Mouse (Mus musculus) gastrocnemius, adult 8-10 months (tissue): Measurements from ENCODE around the gene Cd34. TPM values are rescaled to one million over a fixed set of nuclear protein-coding genes. Genes with fewer than 3 reads are reported as not detected.

ENCODE experiments used
- DNase-seq, 2 experiments: peaks; one replicate each; pipeline ENCODE4 v3.0.0; 2022; ENCODE audit warnings: low spot score in 2 of 2
- total RNA-seq, 4 experiments: library from RNA; stranded (reverse); gene quantifications; 2 replicates each; pipeline ENCODE4 v1.2.4; 2022

Cd34 gene
- total RNA-seq, 4 experiments from 2014 or later = 25.2 to 34.4 (median 30.6) TPM

DNA sequence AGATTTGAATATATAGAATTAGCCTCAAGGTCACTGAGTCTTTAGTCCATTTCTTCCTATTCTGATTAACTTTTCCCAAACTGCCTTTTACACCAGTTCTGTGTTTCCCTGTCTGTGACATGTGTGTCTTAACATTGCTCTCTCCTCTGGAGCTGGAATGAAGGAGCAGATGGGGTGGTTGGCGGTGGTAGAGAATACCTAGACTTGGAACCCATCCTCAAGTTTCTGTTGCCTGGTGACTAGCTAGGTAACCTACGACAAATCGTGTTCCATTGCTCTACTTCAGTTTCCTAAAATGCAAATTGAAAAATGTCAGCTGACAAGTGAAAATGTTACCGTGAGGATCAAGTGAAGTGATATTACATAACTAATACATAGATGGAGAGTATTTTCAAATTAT lies 33.4 kb downstream of the Cd34 start:
- DNase-seq = no peak

DNA sequence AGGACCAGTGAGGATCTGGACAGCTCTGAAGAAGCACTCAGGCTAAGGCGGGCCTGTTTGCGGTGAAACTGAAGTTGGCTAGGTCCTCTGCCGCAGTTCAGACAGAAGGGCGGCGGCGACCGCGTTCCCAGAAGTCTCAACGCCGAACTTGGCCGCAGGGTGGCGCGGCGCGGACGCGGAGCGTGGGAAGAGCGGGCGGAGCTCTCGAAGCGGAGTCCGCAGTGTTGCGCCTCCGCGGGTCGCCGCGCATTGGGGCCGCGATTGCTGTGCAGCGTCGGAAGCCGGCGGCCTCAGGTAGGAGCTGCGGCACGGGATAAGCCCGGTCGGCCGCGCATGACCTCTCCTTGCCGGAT lies 37.5 kb downstream of the Cd34 start:
- DNase-seq = peak; percentile 88 to 90

DNA sequence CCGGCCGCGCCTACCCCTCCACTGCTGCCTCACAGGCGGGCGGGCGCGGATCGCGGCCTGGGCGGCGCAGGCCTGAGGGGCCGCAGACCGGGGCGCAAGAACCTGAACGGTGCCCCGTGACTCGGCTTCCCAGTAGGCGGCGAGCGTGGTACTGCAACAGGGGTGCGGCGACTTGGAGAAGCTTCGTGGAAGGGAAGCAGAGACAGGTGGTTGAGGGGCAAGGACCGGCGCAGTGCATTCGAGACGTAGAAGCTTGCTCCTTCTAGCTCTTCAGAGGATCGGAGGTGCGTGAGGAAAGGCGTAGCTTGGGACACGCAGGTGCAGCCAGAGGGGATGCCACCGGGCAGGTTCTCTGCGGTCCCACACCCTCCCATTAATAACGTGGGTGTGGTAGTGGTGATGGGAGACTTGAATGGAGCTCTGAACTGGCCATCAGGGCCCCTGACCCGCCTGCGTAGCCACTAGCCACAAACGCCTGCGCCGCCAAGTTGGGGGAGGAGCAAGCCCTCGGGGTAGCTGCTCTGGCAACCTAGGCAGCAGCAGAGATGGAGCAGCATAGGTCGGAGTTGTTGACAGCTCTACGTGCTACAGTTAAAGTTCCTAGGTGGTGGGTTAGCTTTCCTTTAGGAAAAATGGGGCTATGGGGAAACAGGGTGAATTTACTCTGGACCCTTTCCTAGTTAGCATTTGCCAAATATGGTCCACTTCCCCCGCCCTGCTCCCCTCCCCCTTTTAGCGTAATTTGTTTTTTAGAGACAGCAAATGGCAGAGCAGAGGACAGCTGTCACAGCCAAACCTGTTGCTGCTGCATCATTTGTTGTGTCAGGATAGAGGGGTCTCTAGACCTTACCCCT lies 38.1 kb downstream of the Cd34 start:
- DNase-seq = peak; percentile 71 to 79

DNA sequence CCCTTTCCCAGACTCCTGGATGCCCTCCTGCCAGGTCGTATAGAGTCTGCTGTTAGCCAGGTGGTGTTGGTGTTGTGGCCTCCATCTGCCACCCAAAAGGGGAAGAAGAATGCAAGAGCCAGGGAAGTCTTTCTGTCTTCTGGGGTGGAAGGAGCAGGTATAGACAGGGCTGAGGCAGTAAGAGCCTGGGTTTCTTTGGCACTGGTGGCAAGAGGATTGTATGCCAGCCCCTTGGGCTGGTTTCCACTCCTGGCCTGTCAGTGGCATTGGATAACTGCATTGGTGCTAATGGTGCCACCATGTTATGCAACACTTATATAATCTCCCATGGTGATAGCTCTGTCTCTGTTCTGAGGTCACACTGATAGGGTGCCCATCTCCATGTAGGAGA lies 38.7 kb downstream of the Cd34 start:
- peak; percentile 38 to 70 for DNase-seq

DNA sequence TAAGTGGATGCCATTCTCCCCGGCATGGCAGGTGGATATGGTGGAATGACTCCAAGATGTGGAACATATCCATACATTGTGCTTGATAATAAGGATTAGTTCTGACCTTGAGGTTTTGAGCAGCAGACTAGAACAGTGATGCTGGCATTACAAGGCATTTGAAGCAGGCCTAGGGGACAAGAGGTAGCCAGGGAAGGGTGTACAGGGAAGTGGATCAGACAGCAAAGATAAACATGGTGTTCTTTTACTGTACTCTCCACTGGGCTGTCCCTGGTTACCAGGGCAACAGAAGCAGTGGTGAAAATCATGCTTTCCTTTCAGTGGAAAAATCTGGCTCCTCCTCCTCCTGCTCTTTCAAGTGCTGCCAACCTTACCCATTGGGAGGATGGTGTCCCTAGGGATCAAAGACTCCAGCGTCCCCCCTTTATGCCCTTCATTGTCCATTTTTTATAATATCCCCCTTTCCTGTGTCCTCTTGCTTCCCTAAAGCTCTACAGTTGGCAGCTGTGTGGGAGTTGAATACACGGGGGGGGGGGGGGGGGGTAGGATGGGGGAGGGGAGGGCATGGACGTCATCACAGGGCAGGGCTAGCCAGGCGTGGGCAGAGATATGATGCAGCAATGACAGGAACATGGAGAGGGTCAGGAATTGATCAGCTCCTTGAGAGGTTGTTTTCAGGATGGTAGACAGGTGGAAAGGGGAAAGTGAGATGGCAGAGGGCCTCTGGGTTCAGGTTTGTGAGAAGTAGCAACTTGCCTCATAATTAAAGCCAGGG lies 39.5 kb downstream of the Cd34 start:
- no peak for DNase-seq

DNA sequence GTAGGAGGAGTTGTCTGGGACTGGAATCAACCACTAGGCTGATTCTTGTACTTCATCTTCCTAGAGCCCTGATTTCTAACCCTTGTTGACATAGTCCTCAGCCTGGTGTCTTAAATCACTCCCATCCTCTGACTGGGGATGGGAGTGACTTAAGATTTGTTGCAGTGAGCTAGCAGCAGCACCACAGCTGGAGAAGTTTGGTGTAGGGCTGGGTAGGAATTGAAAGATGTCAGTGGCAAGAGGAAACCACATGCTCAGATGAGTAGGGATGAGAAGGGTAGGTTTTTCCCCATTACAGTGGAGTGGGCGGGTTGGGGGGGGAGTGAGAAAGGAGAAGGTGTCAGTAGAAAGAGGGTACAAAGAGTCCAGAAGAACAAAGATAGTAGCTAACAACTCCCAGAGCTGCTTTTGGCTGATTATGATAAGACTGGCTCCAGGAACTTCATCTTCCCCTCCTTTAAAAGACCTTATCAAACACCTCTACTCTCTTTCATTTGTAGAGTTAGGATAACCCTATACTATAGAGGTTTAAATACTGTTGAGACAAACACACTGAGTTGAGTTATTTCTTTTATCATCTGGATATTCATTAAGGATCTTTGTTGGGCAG lies 42.3 kb downstream of the Cd34 start:
- no peak for DNase-seq

DNA sequence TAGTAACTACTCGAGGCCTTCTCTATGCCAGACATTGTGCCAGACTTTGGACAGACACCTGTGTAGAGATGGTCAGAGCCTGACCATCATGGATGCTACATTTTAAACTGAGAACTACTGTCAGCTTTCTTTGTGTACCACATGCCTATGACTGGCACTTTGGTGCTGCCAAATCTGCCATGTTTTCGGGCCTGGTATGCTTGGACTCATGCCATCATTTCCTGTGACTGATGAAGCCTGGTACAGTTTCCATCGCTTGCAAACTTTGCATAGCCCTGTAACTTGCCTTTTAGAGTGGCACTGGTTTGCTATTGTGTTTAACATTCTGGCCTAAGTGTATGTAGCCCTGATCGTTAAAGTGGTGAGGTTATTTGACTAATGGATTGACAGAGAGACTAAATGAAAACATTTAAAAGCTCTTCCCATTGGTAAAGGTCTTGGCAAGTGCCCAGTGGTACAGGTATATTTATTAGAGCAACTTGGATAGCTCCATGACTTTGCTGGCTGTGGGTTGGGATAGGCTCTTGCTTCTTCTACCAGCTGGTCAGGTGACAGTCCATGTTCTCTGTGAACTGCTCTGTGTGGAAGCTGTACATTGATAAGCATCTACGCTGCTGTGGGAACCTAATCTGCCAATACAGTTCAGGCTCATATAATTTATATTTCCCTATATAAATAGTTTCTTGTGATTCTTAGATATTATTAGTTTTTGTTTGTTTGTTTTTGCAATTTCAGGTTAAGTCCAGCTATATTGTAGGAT lies 44.5 kb downstream of the Cd34 start:
- no peak for DNase-seq

DNA sequence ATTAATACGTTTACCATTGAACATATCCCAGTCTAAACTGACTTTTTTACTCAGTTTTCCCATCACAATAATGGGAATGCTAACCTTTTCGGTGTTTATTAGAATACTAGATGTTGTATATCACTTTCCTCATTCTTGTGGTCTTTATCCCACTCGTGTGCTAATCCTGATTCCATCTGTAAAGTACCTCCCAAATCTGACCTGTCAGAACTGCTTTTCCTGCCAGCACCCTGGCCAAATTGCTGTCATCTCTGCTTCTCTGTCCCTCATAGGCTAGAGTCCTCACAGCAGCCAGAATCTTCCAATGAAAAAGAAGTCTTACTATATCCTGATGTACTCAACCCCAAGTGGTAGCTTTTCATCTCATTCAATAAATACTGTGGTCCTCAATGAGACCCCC lies 46.3 kb downstream of the Cd34 start:
- no peak for DNase-seq

DNA sequence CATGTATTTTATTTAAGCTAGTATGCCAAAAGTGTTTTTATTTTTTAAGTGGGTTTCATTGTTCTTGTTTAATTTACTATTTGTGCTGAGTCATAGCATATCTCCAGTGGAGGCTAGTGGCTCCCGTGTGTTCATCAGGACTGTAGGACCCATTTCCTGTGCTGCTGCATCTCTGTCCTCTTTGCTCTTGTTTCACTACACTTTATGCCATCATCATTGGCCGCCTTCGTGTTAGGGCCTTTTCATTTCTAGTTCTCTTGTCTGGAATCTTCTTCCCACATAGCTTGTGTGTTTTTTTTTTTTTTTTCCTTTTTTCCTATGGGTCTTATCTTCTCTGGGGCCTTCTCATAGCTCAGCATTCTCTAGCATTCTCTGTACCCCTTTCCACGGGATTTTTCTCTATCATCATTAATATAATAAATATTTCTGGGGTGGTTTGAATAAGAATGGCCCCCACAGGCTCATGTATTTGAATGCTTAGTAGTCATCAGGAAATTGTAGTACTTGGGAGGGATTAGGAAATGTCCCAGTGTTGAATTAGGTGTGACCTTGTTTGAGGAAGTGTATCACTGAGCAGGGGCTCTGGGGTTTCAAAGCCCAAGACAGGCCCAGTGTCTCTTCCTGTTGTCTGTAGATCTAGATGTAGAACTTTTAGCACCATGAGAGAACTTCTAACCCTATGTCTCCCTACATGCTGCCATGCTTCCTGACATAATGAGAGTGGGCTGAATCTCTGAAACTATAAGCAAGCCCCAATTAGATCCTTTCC lies 47.0 kb downstream of the Cd34 start:
- DNase-seq = no peak

DNA sequence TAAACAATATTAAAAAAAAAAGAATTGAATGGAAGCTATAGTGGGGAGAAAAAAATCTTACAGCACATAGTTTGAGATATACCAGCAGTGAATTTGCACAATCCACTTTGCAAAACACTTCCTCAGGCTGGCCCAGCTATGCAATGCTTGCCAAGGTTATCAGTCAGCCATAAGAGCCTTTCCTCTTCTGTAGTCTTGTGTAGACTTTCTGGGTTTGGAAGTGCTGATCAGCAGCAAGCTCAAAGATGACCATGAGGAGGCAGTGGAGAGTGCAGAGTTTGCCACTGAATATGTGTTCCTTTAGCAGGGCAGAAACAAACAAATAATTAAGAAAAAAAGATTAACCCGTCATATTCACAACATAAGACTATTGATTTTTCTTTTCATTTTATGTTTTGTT lies 50.4 kb downstream of the Cd34 start:
- DNase-seq = no peak

DNA sequence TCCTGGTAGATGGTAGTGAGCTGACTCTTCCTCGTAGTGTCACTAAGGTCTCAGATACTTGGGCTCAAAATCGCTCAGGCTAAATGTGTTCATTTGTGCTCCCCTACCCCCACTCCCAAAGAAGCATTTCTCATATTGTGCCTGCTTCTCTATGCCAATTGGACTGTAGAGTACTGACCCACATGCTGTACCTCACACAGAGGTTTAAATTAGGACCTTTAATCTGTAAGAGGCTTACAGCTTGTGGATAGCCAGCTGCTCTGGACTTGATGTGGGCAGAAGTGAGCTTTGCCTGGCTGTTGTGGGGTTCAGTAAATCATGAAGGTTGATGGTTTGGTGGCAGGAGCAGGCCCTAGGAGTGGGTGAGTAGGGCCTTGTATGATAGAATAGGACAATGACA lies 52.4 kb downstream of the Cd34 start:
- DNase-seq = no peak

DNA sequence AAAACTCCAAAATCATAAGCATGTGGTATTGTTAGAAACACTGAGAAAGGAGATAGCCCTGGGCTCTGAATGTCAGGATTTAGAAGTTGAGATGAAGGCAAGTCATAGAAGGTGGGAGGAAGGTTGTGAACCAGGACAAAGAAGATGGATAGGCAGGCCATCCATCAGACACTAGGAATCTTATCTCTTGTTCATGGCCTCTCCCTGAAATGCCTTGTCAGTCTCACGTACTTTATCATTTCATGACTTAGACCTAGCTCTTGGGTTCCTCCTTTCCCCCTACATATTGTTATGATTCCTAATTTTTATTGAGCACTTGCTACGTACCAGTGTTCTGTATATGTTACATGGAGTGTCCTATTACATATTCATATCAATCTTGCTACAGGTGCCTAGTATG lies 53.0 kb downstream of the Cd34 start:
- DNase-seq = no peak

DNA sequence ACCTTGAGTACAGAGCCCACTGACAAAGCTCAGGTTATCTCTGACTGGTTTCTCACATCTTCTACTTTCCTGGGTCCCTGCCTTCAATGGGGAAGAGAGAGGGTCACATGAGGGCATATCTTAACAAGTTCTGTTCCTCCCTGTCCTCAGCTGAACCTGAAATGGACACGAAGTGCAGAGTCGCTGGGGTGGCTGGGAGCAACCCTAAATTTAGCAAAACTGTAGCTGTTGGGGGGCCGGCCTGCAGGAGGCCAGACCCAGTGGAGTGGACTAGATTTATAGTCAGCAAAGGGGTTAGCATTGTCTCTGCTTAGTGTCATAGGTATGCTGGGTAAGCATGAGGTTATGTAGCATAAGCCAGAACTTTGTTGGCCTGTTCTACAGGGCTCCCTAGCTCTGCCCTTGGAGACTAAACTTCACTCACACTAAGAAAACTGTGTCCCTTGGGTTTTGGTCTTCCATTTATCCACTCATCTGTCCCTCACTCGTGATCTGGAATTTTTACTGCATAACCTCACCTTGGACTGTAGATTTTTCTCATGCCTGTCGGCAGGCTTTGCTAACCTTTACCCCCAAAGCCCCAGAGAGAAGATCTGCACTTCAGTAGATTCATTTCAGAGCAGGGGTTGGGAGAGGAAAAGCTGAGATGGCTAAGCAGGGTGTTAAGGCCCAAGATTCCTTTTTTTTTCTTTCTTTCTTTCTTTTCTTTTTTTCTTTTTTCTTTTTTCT lies 54.1 kb downstream of the Cd34 start:
- DNase-seq = peak; percentile 25 to 30

DNA sequence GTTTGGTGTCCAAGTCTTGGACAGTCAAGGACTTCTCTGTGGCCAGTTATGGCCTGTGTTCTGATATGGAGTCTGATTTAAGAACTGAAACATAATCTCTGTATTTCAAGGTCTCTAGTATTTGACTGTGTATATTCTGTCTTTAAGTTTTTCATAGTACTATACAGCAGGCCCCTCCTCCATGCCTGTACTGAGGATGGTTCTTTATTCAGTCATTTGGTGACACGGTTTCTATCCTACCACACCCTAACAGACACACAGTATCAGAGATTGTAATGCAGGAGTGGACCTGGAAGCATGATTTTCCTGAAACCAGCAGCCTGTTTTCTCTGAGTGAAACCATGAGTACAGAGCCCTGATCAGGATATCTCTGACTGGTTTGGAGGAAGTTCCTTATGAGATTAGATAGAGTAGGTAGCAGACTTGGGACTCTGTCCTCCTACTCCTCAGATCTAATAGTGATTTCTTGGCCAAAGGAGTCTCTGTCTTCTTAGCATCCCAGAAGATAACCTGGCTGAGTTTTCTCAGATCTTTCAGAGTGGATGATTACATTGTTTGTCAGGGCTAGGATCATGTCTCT lies 54.9 kb downstream of the Cd34 start:
- no peak for DNase-seq

DNA sequence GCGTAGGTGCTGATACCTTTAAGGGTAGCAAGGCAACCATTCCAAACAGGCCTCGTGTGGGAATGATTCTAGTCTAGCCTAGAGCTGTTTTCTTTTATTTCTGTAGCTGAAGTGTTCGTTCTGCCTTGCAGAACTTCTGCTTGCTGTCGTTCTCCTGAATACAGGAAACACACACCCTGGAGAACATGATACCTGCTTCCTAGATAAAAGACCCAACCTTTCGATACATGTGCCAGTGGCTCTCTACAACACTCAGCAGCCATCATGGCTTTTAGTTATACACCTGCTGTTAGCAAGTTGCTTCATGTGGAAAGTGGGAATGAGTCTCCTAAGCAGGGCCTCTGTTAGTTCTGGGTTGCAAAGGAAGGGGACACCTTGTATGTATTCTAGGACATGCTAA lies 55.6 kb downstream of the Cd34 start:
- no peak for DNase-seq

DNA sequence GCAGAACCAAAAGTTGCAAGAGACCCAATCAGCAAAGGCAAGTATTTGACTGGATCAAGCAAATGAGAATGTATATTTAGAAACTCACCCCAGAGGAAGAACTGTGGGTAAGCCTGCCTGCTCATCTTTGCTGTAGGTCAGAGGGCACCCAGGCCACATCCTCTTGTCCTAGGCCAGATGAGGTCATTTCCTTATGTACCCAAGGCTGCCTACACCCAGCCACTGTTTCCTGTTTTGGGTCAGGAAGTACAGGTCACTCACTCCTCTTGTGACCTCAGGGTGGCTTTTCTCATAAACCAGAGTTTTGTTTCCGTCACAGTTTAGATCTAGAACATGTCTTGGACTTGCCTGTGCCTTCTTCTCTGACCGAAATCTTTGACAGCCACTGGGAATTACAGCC lies 56.6 kb downstream of the Cd34 start:
- no peak for DNase-seq

DNA sequence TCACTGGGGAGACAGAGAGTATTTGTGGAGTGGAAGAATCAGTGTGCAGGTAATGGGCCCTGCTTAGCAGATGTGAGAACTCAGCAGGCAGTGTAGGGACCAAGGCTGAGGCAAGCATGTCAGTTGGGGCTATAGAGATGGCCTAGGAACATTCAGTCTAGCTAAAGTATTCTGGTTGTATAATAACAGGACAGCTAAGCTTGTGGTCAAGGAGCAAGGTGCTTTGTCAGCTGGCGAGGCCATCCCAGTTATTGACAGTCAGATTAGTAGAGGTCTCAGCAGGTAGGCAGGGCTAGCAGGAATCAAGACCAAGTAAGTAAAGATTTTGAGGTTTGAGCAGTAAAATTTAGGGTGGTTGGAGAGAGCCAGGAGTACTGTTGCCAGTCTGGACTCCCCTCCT lies 59.8 kb downstream of the Cd34 start:
- DNase-seq = no peak

DNA sequence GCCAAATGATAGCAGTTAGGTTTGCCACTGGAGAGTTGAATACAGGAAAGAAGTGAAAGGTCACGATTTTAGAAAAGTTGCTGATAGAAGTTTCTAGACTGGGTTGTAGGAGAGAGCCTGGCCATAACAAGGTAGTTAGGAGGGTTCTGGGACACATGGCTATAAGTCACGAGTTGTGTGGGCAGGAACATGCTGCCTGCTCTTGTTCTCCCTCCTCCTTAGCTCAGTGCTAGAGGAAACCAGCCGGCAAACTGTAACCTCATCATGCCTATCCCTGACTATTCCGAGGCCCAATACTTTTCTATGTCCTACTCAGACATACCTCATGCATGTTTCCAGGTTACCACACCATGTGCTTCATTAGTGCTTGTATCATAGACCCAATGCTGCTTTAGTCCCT lies 64.7 kb downstream of the Cd34 start:
- no peak for DNase-seq

DNA sequence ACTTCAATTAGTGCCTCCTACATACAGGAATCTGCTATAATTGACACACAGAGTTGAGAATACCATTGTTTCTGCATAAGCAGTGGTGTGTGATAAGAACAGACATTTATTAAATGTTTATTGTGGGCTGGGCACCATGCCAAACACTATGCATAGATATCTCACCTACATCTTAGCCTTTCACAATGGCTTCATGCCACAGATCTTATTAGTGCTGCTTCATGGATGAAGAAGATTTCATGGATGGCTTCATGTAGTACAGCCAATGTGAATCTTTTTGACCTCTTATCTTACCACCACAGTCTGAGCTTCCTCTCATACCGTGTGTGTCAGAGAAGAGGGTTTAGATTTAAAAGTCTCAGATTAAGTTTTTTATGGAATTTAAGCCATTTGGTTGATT lies 65.6 kb downstream of the Cd34 start:
- DNase-seq = no peak

DNA sequence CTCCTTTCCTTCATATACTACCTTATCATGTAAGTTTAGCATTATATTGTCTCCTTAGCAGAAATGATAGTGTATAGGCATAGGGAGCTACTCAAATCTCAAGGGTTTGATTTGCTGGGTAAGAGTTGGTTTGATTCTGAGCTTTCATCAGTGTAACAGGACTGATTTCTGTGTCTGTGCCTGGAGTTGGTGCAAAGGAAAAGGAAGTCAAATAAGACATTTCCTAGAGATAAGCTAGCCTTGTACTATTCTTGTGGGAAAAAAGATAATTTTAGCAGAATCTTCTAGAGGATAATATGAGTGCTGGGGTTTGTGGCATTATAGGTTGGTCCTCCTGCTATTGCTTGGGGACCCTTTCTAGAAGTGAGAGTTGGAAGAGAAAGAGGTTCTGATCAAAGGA lies 67.6 kb downstream of the Cd34 start:
- no peak for DNase-seq
